ENCODE assay signal across 12 mouse cellular contexts in genomic region chr9:62857216-62857615, GRCm38 (mm10). TPM values are rescaled to one million over a fixed set of nuclear protein-coding genes. Genes with fewer than 3 reads are reported as not detected.
DNase-seq lines count a peak whose midpoint lies in the region; ATAC-seq and TF ChIP-seq lines count a peak whose summit lies in the region.
"Had no signal": no experiment of that assay in that cellular context is flagged by ENCODE, and none has a peak within 500 bp of the region (broad histone marks: within the 10 kb centered on the region; RNA-seq: fewer than 3 reads in every experiment).

No protein-coding gene starts in this region.

- DNase-seq in heart, adult 18-20 months: peak; percentile 51 to 64
- no peak for DNase-seq in heart, postnatal 25 days (ENCODE audit: low spot score)
- peak; percentile 3 for DNase-seq in heart, postnatal 0 days (ENCODE audit: low spot score)
- DNase-seq in kidney, postnatal 14 days: peak; percentile 81
- peak; percentile 43 for DNase-seq in lung, postnatal 36 days
- no peak for DNase-seq in urinary bladder, adult 2 months (ENCODE audit: low spot score)
- DNase-seq: cerebellum, adult 9-11 months; spleen, adult 18-20 months had no signal

- H3K27ac ChIP-seq in heart, postnatal 0 days (ENCODE audit: low read depth): no peak overlapping the region
- no peak overlapping the region for H3K27ac ChIP-seq in forebrain, embryonic 16.5 days (ENCODE audit: low read length)
- H3K27ac ChIP-seq: liver, embryonic 14.5 days; neural tube, embryonic 12.5 days had no signal

- TF ChIP-seq EP300 in heart, postnatal 0 days (IDR thresholded peaks at IDR 0.05; ENCODE audit: low read depth): no peak

- ATAC-seq in heart, postnatal 0 days (ENCODE audit: insufficient read depth, low read depth): no peak
- ATAC-seq in forebrain, embryonic 16.5 days: no peak
- ATAC-seq in inflammation-experienced regulatory T-cells, adult 6 months: no peak

- no peak overlapping the region; the same call in 1 of the 2 replicates for H3K4me2 ChIP-seq in heart, postnatal 0 days (ENCODE audit: low read depth, low read length)
- H3K4me2 ChIP-seq in forebrain, embryonic 16.5 days (ENCODE audit: low read length): no peak overlapping the region

- H3K27me3 ChIP-seq in heart, postnatal 0 days (ENCODE audit: control insufficient read depth, insufficient read depth, low read length): no peaks in the 10 kb centered on the region
- no peaks in the 10 kb centered on the region for H3K27me3 ChIP-seq in forebrain, embryonic 16.5 days (replicated peaks; ENCODE audit: control insufficient read depth, insufficient read depth, low read length)
- H3K27me3 ChIP-seq: neural tube, embryonic 12.5 days had no signal

- H3K9ac ChIP-seq in heart, postnatal 0 days (replicated peaks; ENCODE audit: low read depth, low read length): no peak overlapping the region
- H3K9ac ChIP-seq in forebrain, embryonic 16.5 days (replicated peaks; ENCODE audit: low read depth, low read length): no peak overlapping the region
- H3K9ac ChIP-seq: liver, embryonic 14.5 days; neural tube, embryonic 12.5 days had no signal

- intact Hi-C loops in heart, postnatal 25 days (cut with DNase I): no loop called here

- H3K36me3 ChIP-seq in heart, postnatal 0 days (replicated peaks; ENCODE audit: control insufficient read depth, insufficient read depth, low read length): no peaks in the 10 kb centered on the region
- H3K36me3 ChIP-seq in forebrain, embryonic 16.5 days (ENCODE audit: control insufficient read depth, insufficient read depth): no peaks in the 10 kb centered on the region
- H3K36me3 ChIP-seq: neural tube, embryonic 12.5 days had no signal

- WGBS in heart, postnatal 0 days: 73% methylated on average over 9 of the region's 9 CpGs
- 82% methylated on average over 9 of the region's 9 CpGs for WGBS in forebrain, embryonic 16.5 days

- peaks cover 9% of the 10 kb centered on the region for H3K4me1 ChIP-seq in heart, postnatal 0 days (ENCODE audit: control insufficient read depth, insufficient read depth)
- peaks cover 8% of the 10 kb centered on the region for H3K4me1 ChIP-seq in forebrain, embryonic 16.5 days (replicated peaks; ENCODE audit: control insufficient read depth, insufficient read depth, low read length)

- H3K9me3 ChIP-seq in heart, postnatal 0 days (replicated peaks; ENCODE audit: control insufficient read depth, low read length): no peaks in the 10 kb centered on the region
- H3K9me3 ChIP-seq in forebrain, embryonic 16.5 days (ENCODE audit: control insufficient read depth, low read length): no peaks in the 10 kb centered on the region
- H3K9me3 ChIP-seq: neural tube, embryonic 12.5 days had no signal

- H3K4me3 ChIP-seq in heart, postnatal 0 days (ENCODE audit: low read depth, low read length): no peak overlapping the region
- no peak overlapping the region for H3K4me3 ChIP-seq in forebrain, embryonic 16.5 days (replicated peaks; ENCODE audit: low read length)
- H3K4me3 ChIP-seq: neural tube, embryonic 12.5 days had no signal

- no peak for TF ChIP-seq CTCF in heart, postnatal 0 days (IDR thresholded peaks at IDR 0.05; ENCODE audit: low read depth)

RNA-seq across cellular contexts. Expression of gene Calml4, which starts 0.7 kb away (rescaled TPM):
- total RNA-seq in heart, adult 18-20 months (2021): under 1 TPM; 0.17 to 0.90 TPM
- total RNA-seq in heart, postnatal 25 days (2021): 1 to 10 TPM; 1.3 to 1.7 TPM
- total RNA-seq in heart, postnatal 0 days (2014; rRNA removed; ENCODE audit: low replicate concordance): not detected in 2 replicates
- polyA plus RNA-seq in heart, postnatal 0 days (2015; fragmentation: Nextera tagmentation; extraction: Ambion mirVana): 1.8 and 2.5 TPM in 2 replicates
- 25.5 and 28.4 TPM in 2 replicates for polyA plus RNA-seq in urinary bladder, adult 2 months (2012; rRNA removed)
- 4.3 and 6.0 TPM in 2 replicates for polyA plus RNA-seq in forebrain, embryonic 16.5 days (2015; fragmentation: Nextera tagmentation; extraction: Ambion mirVana)
- polyA plus RNA-seq in inflammation-experienced regulatory T-cells, adult 6 months (2017; shearing (Covaris generic)): under 1 TPM in 1 of 3 experiments, not detected in 2; 0.47 TPM

RNA-seq across cellular contexts. Expression of gene Cln6, which starts 18.6 kb away (rescaled TPM):
- total RNA-seq in heart, adult 18-20 months (2021): 10 to 100 TPM; 25.8 TPM
- total RNA-seq in heart, postnatal 25 days (2021): 10 to 100 TPM; 18.0 to 19.7 TPM
- 38.3 and 43.0 TPM in 2 replicates for total RNA-seq in heart, postnatal 0 days (2014; rRNA removed; ENCODE audit: low replicate concordance)
- 12.3 and 12.6 TPM in 2 replicates for polyA plus RNA-seq in heart, postnatal 0 days (2015; fragmentation: Nextera tagmentation; extraction: Ambion mirVana)
- 26.5 and 33.1 TPM in 2 replicates for polyA plus RNA-seq in urinary bladder, adult 2 months (2012; rRNA removed)
- polyA plus RNA-seq in forebrain, embryonic 16.5 days (2015; fragmentation: Nextera tagmentation; extraction: Ambion mirVana): 4.6 and 4.9 TPM in 2 replicates
- polyA plus RNA-seq in inflammation-experienced regulatory T-cells, adult 6 months (2017; shearing (Covaris generic)): 1 to 10 TPM; 7.2 to 9.9 (median 9.7) TPM

RNA-seq across cellular contexts. Expression of gene Fem1b, which starts 45.5 kb away (rescaled TPM):
- total RNA-seq in heart, adult 18-20 months (2021): 10 to 100 TPM; 15.8 to 16.1 TPM
- total RNA-seq in heart, postnatal 25 days (2021): 10 to 100 TPM; 18.2 to 20.6 TPM
- total RNA-seq in heart, postnatal 0 days (2014; rRNA removed; ENCODE audit: low replicate concordance): 28.9 and 39.4 TPM in 2 replicates
- 5.8 and 6.8 TPM in 2 replicates for polyA plus RNA-seq in heart, postnatal 0 days (2015; fragmentation: Nextera tagmentation; extraction: Ambion mirVana)
- polyA plus RNA-seq in urinary bladder, adult 2 months (2012; rRNA removed): 12.6 and 15.2 TPM in 2 replicates
- polyA plus RNA-seq in forebrain, embryonic 16.5 days (2015; fragmentation: Nextera tagmentation; extraction: Ambion mirVana): 47.8 and 50.2 TPM in 2 replicates
- 1 to 10 TPM; 3.8 to 4.1 (median 4.1) TPM for polyA plus RNA-seq in inflammation-experienced regulatory T-cells, adult 6 months (2017; shearing (Covaris generic))

Comparison
In these comparisons a context has a peak if more than half of its experiments do, and no peak if none do; other contexts are left out.
1. DNase-seq: peak in heart, adult 18-20 months (2 of 2), heart, postnatal 0 days (single experiment), kidney, postnatal 14 days (single experiment) and lung, postnatal 36 days (single experiment); none in heart, postnatal 25 days (single experiment) and urinary bladder, adult 2 months (single experiment).